Mouse (Mus musculus) liver, embryonic 15.5 days (tissue): ENCODE measurements around the gene Iffo1. TPM values are rescaled to one million over a fixed set of nuclear protein-coding genes. Genes with fewer than 3 reads are reported as not detected.
"Not testable (repeated sequence)": the region's sequence is repeated elsewhere in the genome, so short reads cannot be mapped to it uniquely, and the experiment has no call there.

Source experiments
- ATAC-seq: fragments of 200-750 bp; cut with Nextera tagmentation; 2 replicates; pipeline ENCODE4 v1.8.0; 2017; ENCODE audit warnings: moderate number of reproducible peaks, mild to moderate bottlenecking, moderate library complexity; ENCODE audit not compliant: insufficient read depth
- H3K27ac ChIP-seq: fragments of 300-500 bp; sonication (generic); replicated peaks from 2 replicates; pipeline ENCODE4 v1.5.1; 2015; ENCODE audit warnings: mild to moderate bottlenecking, inconsistent platforms
- H3K27me3 ChIP-seq: fragments of 300-500 bp; sonication (generic); 2 replicates; pipeline ENCODE4 v1.6.1; 2015; ENCODE audit warnings: mild to moderate bottlenecking, inconsistent platforms
- H3K36me3 ChIP-seq: fragments of 300-500 bp; sonication (generic); replicated peaks from 2 replicates; pipeline ENCODE4 v1.6.1; 2015; ENCODE audit warnings: moderate library complexity, mild to moderate bottlenecking, inconsistent platforms
- H3K4me1 ChIP-seq: fragments of 300-500 bp; sonication (generic); replicated peaks from 2 replicates; pipeline ENCODE4 v1.6.1; 2015; ENCODE audit warnings: inconsistent platforms
- H3K4me2 ChIP-seq: fragments of 300-500 bp; sonication (generic); 2 replicates; pipeline ENCODE4 v1.6.1; 2015; ENCODE audit warnings: moderate library complexity, mild to moderate bottlenecking, inconsistent platforms
- H3K4me3 ChIP-seq: fragments of 300-500 bp; sonication (generic); replicated peaks from 2 replicates; pipeline ENCODE4 v1.5.1; 2015; ENCODE audit warnings: mild to moderate bottlenecking, inconsistent platforms
- H3K9ac ChIP-seq: fragments of 300-500 bp; sonication (generic); 2 replicates; pipeline ENCODE4 v1.6.1; 2015; ENCODE audit warnings: moderate library complexity, mild to moderate bottlenecking, inconsistent platforms
- H3K9me3 ChIP-seq: fragments of 300-500 bp; sonication (generic); replicated peaks from 2 replicates; pipeline ENCODE4 v1.6.1; 2016; ENCODE audit warnings: inconsistent platforms
- WGBS: fragments of 180-500 bp; shearing (Covaris S2); methylation state at CpG from one replicate; pipeline ENCODE4 v1.1.7; 2015; ENCODE audit warnings: mixed read lengths; ENCODE audit not compliant: insufficient replicate concordance; 5-methylcytosine and 5-hydroxymethylcytosine counted together
- polyA plus RNA-seq: library from polyadenylated mRNA; unstranded; fragments of >200 nt; fragmentation: Nextera tagmentation; extraction: Ambion mirVana; gene quantifications from 2 replicates; pipeline ENCODE4 v1.2.1, GENCODE M21; 2015

Iffo1 gene
- polyA plus RNA-seq, 1 experiment from 2014 or later, result 4.3 TPM

DNA sequence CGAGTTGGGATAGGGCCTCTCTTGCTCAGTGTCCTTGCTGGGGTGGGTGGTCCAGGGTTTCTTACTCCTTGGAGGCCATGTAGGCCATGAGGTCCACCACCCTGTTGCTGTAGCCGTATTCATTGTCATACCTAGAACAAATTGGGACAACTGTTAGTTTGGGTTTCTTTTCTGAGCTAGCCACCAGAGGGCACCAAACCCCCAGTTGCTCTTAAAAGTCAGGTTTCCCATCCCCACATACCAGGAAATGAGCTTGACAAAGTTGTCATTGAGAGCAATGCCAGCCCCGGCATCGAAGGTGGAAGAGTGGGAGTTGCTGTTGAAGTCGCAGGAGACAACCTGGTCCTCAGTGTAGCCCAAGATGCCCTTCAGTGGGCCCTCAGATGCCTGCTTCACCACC is 16.9 kb downstream of the Iffo1 start:
- not testable (repeated sequence) for ATAC-seq, H3K4me3 ChIP-seq, H3K9me3 ChIP-seq, H3K9ac ChIP-seq, H3K4me2 ChIP-seq, H3K27me3 ChIP-seq, H3K27ac ChIP-seq
- H3K4me1 ChIP-seq, result peaks cover 72% of the 10 kb centered on the region
- WGBS, result 18% methylated on average over 4 of the region's 5 CpGs
- H3K36me3 ChIP-seq, result peaks cover 64% of the 10 kb centered on the region

GRCm38 (mm10) chr6:125162615-125163305 is 17.7 kb downstream of the Iffo1 start:
- 68% methylated on average over 14 of the region's 16 CpGs for WGBS
- peak overlapping the region; percentile 15; the same call in 1 of the 2 replicates for H3K4me2 ChIP-seq
- not testable (repeated sequence) for H3K9me3 ChIP-seq, H3K4me3 ChIP-seq, H3K9ac ChIP-seq, ATAC-seq, H3K27me3 ChIP-seq, H3K27ac ChIP-seq
- peaks cover 67% of the 10 kb centered on the region for H3K36me3 ChIP-seq
- peaks cover 73% of the 10 kb centered on the region for H3K4me1 ChIP-seq

GRCm38 (mm10) chr6:125163801-125164657 is 19.0 kb downstream of the Iffo1 start:
- H3K9ac ChIP-seq, result peak overlapping the region; percentile 85
- no peaks in the 10 kb centered on the region for H3K9me3 ChIP-seq
- ATAC-seq, result no peak
- peak overlapping the region; percentile 95 for H3K4me2 ChIP-seq
- H3K4me1 ChIP-seq, result peaks cover 80% of the 10 kb centered on the region
- H3K27me3 ChIP-seq, result no peaks in the 10 kb centered on the region
- H3K27ac ChIP-seq, result peak overlapping the region; percentile 91
- 6% methylated on average over 20 of the region's 20 CpGs for WGBS
- peaks cover 70% of the 10 kb centered on the region for H3K36me3 ChIP-seq
- peak overlapping the region; percentile 88 for H3K4me3 ChIP-seq

GRCm38 (mm10) chr6:125164672-125165327 is 19.8 kb downstream of the Iffo1 start:
- under 1% methylated on average over 39 of the region's 39 CpGs for WGBS
- H3K4me2 ChIP-seq, result peak overlapping the region; percentile 95
- no peaks in the 10 kb centered on the region for H3K9me3 ChIP-seq
- peak; percentile 27; the same call in 1 of the 2 replicates for ATAC-seq
- H3K36me3 ChIP-seq, result peaks cover 70% of the 10 kb centered on the region
- peaks cover 84% of the 10 kb centered on the region for H3K4me1 ChIP-seq
- H3K9ac ChIP-seq, result peak overlapping the region; percentile 85
- no peaks in the 10 kb centered on the region for H3K27me3 ChIP-seq
- peak overlapping the region; percentile 88 for H3K4me3 ChIP-seq
- H3K27ac ChIP-seq, result peak overlapping the region; percentile 91

GRCm38 (mm10) chr6:125165328-125165891 is 20.4 kb downstream of the Iffo1 start:
- H3K4me1 ChIP-seq, result peaks cover 78% of the 10 kb centered on the region
- WGBS, result under 1% methylated on average over 36 of the region's 36 CpGs
- peak overlapping the region; percentile 91 for H3K27ac ChIP-seq
- no peaks in the 10 kb centered on the region for H3K27me3 ChIP-seq
- H3K4me3 ChIP-seq, result peak overlapping the region; percentile 88
- H3K36me3 ChIP-seq, result peaks cover 70% of the 10 kb centered on the region
- peak; percentile 80 for ATAC-seq
- H3K9me3 ChIP-seq, result no peaks in the 10 kb centered on the region
- H3K9ac ChIP-seq, result peak overlapping the region; percentile 85
- peak overlapping the region; percentile 95 for H3K4me2 ChIP-seq

DNA sequence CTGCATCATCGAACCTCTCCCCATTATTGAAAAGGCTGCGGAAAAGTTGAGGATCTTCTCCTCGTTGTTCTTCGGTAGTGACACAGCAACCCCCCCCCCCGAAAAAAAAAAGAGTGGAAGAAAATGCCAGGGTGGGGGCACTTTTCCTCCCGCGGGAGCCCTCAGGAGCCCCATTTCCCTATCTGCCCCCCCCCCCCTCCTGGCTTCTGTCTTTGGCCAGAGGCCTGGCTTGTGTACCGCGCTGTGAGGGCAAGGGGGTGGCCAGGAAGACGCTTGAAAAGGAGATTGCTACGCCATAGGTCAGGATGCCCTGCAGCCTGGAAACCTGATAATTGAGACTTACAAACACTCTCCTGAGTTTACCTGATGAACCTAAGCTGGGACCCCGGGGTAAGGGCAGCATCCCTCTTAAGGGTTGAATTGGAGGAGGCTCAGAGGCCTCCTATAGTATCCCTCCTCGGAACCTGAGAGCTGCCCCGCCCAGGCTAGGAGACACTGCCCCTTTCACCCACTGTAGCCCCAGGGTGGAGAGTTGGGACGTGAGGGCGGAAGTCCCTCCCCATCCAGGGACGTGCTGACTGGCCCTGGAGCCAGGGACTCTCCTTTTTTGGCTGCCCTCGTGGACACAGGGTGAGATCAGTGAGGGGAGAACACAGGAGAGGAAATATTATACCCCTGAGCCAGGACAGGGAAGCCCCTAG is 21.2 kb downstream of the Iffo1 start, which contains the start of gene Gapdh:
Gene Gapdh (minus strand): TSS at position 417 of the 701 bp plus-strand sequence.
- Histone ChIP-seq H3K4me2 (peak within 1 kb of the TSS; percentile 95), H3K4me1 (peaks cover 70% of the 10 kb centered on the region), H3K9ac (peak within 1 kb of the TSS; percentile 85), H3K27ac (peak within 1 kb of the TSS; percentile 91), H3K9me3 (no peaks in the 10 kb centered on the region), H3K36me3 (peaks cover 70% of the 10 kb centered on the region), H3K27me3 (no peaks in the 10 kb centered on the region), H3K4me3 (peak within 1 kb of the TSS; percentile 88)
- peak; percentile 53 for ATAC-seq
- under 1% methylated on average over 18 of the region's 18 CpGs for WGBS

DNA sequence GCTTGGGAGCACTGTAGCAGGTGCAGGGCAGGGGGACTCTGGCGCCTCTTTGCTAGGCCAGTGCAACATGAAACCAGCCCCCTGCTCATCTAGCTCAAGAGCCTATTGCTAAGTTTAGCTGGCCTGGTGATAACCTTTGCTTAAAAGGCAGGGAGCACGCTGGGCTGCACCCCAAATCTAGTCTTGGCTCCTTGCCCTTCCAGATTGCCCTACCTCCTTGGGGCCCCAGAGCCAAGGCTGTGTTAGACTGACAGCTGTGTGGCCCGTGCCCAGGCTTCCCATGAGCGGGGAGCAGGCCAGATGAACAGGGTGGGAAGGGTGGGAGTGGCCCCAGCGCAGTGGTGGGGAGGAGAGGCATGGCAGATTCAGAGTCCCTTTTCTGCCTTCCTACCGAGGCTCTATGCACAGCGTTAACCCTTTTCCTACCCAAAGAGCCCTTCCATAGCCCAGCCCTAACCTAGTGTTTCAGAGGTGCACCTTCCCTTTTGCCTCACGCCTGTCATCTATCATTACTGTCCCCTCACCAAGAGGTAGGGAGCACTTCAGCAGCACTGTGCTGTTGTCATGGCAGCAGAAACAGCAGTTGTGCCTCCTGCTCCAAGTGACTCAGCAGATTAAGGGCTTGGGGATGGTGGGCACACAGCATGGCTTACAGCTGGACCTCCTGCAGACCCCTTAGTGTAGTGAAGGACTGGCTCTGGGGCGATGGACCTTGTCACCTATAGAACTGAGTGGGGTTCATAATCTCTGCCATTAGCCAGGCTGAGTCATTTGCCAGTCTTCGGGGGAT is 22.0 kb downstream of the Iffo1 start:
- H3K27me3 ChIP-seq, result no peaks in the 10 kb centered on the region
- H3K4me3 ChIP-seq, result peak overlapping the region; percentile 88
- peaks cover 71% of the 10 kb centered on the region for H3K36me3 ChIP-seq
- peak overlapping the region; percentile 91 for H3K27ac ChIP-seq
- H3K4me1 ChIP-seq, result peaks cover 64% of the 10 kb centered on the region
- H3K9me3 ChIP-seq, result no peaks in the 10 kb centered on the region
- 21% methylated on average over 10 of the region's 10 CpGs for WGBS
- 0 out of 2 replicates have a peak, but pooled peaks have one; percentile 6 for ATAC-seq
- peak overlapping the region; percentile 95 for H3K4me2 ChIP-seq
- H3K9ac ChIP-seq, result peak overlapping the region; percentile 85; the same call in 1 of the 2 replicates

- Histone ChIP-seq H3K27me3 (no peaks in the 10 kb centered on the region), H3K4me1 (peaks cover 62% of the 10 kb centered on the region), H3K27ac (peak overlapping the region; percentile 91; the same call in 1 of the 2 replicates), H3K36me3 (peaks cover 74% of the 10 kb centered on the region), H3K4me3 (no peak overlapping the region), H3K9me3 (no peaks in the 10 kb centered on the region), H3K4me2 (no peak overlapping the region), H3K9ac (no peak overlapping the region; the same call in 1 of the 2 replicates)
- ATAC-seq, result no peak
- 90% methylated on average over 14 of the region's 14 CpGs for WGBS
Observed at GRCm38 (mm10) chr6:125168086-125168485, 23.0 kb downstream of the Iffo1 start.

- Histone ChIP-seq H3K9me3 (no peaks in the 10 kb centered on the region), H3K27ac (no peak overlapping the region), H3K4me3 (no peak overlapping the region), H3K4me1 (peaks cover 52% of the 10 kb centered on the region), H3K36me3 (peaks cover 84% of the 10 kb centered on the region), H3K9ac (no peak overlapping the region), H3K4me2 (no peak overlapping the region), H3K27me3 (no peaks in the 10 kb centered on the region)
- no peak for ATAC-seq
- 83% methylated on average over 6 of the region's 6 CpGs for WGBS
Observed at GRCm38 (mm10) chr6:125170194-125170593, 25.2 kb downstream of the Iffo1 start.
